ENCODE assay signal across 8 mouse cellular contexts in genomic region chr11:95415931-95416330, GRCm38 (mm10). TPM values are rescaled to one million over a fixed set of nuclear protein-coding genes. Genes with fewer than 3 reads are reported as not detected.
DNase-seq lines count a peak whose midpoint lies in the region; ATAC-seq and TF ChIP-seq lines count a peak whose summit lies in the region.

No protein-coding gene starts in this region.

- H3K36me3 ChIP-seq in neural tube, embryonic 11.5 days (ENCODE audit: control insufficient read depth, insufficient read depth, low read length), result no peaks in the 10 kb centered on the region
- H3K36me3 ChIP-seq in limb, embryonic 13.5 days, result peaks cover 8% of the 10 kb centered on the region; the same call in 1 of the 2 replicates

- TF ChIP-seq POLR2A in cerebellum, adult 2 months (IDR thresholded peaks at IDR 0.05; ENCODE audit: borderline replicate concordance, insufficient read depth, low read length), result no peak

- H3K4me1 ChIP-seq in cerebellum, adult 2 months (ENCODE audit: control insufficient read depth, insufficient read depth, low read length), result peaks cover 3% of the 10 kb centered on the region; the same call in 1 of the 2 replicates
- H3K4me1 ChIP-seq in neural tube, embryonic 11.5 days (ENCODE audit: control insufficient read depth, insufficient read depth, low read length), result peaks cover 10% of the 10 kb centered on the region
- H3K4me1 ChIP-seq in limb, embryonic 13.5 days, result peaks cover 25% of the 10 kb centered on the region

- DNase-seq in cerebellum, adult 2 months, result no peak
- DNase-seq in cerebellum, adult 11-12 months, result no peak
- DNase-seq in neural tube, embryonic 11.5 days (ENCODE audit: low spot score), result no peak
- DNase-seq in neural tube, embryonic 10.5 days (ENCODE audit: extremely low spot score, low spot score), result no peak
- no peak for DNase-seq in adrenal gland, postnatal 36 days
- DNase-seq in gastrocnemius, postnatal 36 days, result no peak

- H3K4me2 ChIP-seq in neural tube, embryonic 11.5 days (ENCODE audit: low read depth), result peak overlapping the region; percentile 74
- H3K4me2 ChIP-seq in limb, embryonic 13.5 days (replicated peaks), result peak overlapping the region; percentile 70

- peak overlapping the region; percentile 22; the same call in 1 of the 2 replicates for H3K9ac ChIP-seq in neural tube, embryonic 11.5 days (ENCODE audit: low read length)
- H3K9ac ChIP-seq in limb, embryonic 13.5 days, result peak overlapping the region; percentile 50; the same call in 1 of the 2 replicates

- H3K9me3 ChIP-seq in neural tube, embryonic 11.5 days (ENCODE audit: control insufficient read depth, low read length), result no peaks in the 10 kb centered on the region
- no peaks in the 10 kb centered on the region for H3K9me3 ChIP-seq in limb, embryonic 13.5 days

- ATAC-seq in neural tube, embryonic 11.5 days (ENCODE audit: insufficient read depth, low FRiP score, low TSS enrichment), result no peak
- no peak for ATAC-seq in limb, embryonic 13.5 days (ENCODE audit: low FRiP score, low read depth)
- no peak for ATAC-seq in frontal cortex, adult (ENCODE audit: low TSS enrichment)

- intact Hi-C loops in gastrocnemius, postnatal 36 days (cut with DNase I), result no loop called here

- no peak for TF ChIP-seq CTCF in cerebellum, adult 2 months (IDR thresholded peaks at IDR 0.05; ENCODE audit: borderline replicate concordance, insufficient read depth, low read depth, low read length)

- H3K27me3 ChIP-seq in cerebellum, adult 2 months (ENCODE audit: control insufficient read depth, insufficient read depth, low read length), result no peaks in the 10 kb centered on the region
- no peaks in the 10 kb centered on the region for H3K27me3 ChIP-seq in neural tube, embryonic 11.5 days (ENCODE audit: control insufficient read depth, insufficient read depth, low read length)
- H3K27me3 ChIP-seq in limb, embryonic 13.5 days, result no peaks in the 10 kb centered on the region

- H3K4me3 ChIP-seq in cerebellum, adult 2 months (replicated peaks; ENCODE audit: insufficient read depth, low read depth, low read length), result peak overlapping the region; percentile 20
- peak overlapping the region; percentile 57; the same call in 1 of the 2 replicates for H3K4me3 ChIP-seq in neural tube, embryonic 11.5 days (ENCODE audit: low read depth, low read length)
- H3K4me3 ChIP-seq in limb, embryonic 13.5 days, result peak overlapping the region; percentile 67

- H3K27ac ChIP-seq in cerebellum, adult 2 months (ENCODE audit: insufficient read depth, low read length), result no peak overlapping the region
- H3K27ac ChIP-seq in neural tube, embryonic 11.5 days (ENCODE audit: low read depth, low read length), result no peak overlapping the region
- H3K27ac ChIP-seq in limb, embryonic 13.5 days, result no peak overlapping the region

RNA-seq across cellular contexts. Expression of gene Spop, which starts 2.1 kb away (rescaled TPM):
- polyA plus RNA-seq in cerebellum, adult 2 months (2012; rRNA removed), result 147 and 149 TPM in 2 replicates
- 132 and 137 TPM in 2 replicates for polyA plus RNA-seq in neural tube, embryonic 11.5 days (2014; fragmentation: Nextera tagmentation; extraction: Ambion mirVana)
- polyA plus RNA-seq in limb, embryonic 13.5 days (2015; fragmentation: Nextera tagmentation; extraction: Ambion mirVana), result 156 and 168 TPM in 2 replicates
- 100 to 1,000 TPM; 154 TPM for total RNA-seq in adrenal gland, postnatal 36 days (2021)
- 100 to 1,000 TPM; 178 to 196 TPM for total RNA-seq in gastrocnemius, postnatal 36 days (2021)

RNA-seq across cellular contexts. Expression of gene Slc35b1, which starts 31.4 kb away (rescaled TPM):
- polyA plus RNA-seq in cerebellum, adult 2 months (2012; rRNA removed), result 88.5 and 90.3 TPM in 2 replicates
- polyA plus RNA-seq in neural tube, embryonic 11.5 days (2014; fragmentation: Nextera tagmentation; extraction: Ambion mirVana), result 132 and 136 TPM in 2 replicates
- 121 and 127 TPM in 2 replicates for polyA plus RNA-seq in limb, embryonic 13.5 days (2015; fragmentation: Nextera tagmentation; extraction: Ambion mirVana)
- total RNA-seq in adrenal gland, postnatal 36 days (2021), result 10 to 100 TPM; 70.3 to 75.0 TPM
- total RNA-seq in gastrocnemius, postnatal 36 days (2021), result 10 to 100 TPM; 39.5 to 46.8 TPM
